Mouse (Mus musculus): ENCODE data around the gene Ntn4.

- TF ChIP-seq CTCF (IDR thresholded peaks at IDR 0.05; ENCODE audit: control insufficient read depth, insufficient read depth, insufficient read length) (no peak), MYOG (IDR thresholded peaks at IDR 0.05; ENCODE audit: control insufficient read depth, extremely low read depth, insufficient read length) (no peak), MAX (IDR thresholded peaks at IDR 0.05) (no peak), MYOD1 (IDR thresholded peaks at IDR 0.05; ENCODE audit: control insufficient read depth, insufficient read length, low read depth) (no peak), FOSL1 (IDR thresholded peaks at IDR 0.05; ENCODE audit: insufficient read depth, low read length, poor library complexity, severe bottlenecking) (no peak), CEBPB (IDR thresholded peaks at IDR 0.05; ENCODE audit: low read depth) (no peak)
Measured at GRCm38 (mm10) chr10:93659792-93660191, 19.3 kb downstream of the Ntn4 start.
